Mouse (Mus musculus) left cerebral cortex, adult 8-10 months (tissue): ENCODE measurements at regions not wholly inside any gene's neighbourhood (a gene's known extent, or its start where the extent isn't known, plus 50 kb on each side); places are given as distances from the start of the nearest gene placed in this dataset.

Experiments
- DNase-seq, 2 experiments: peaks; one replicate each; pipeline ENCODE4 v3.0.0; 2022; ENCODE audit warnings: low spot score in 2 of 2

- peak in 1 of 2 experiments; percentile 4 for DNase-seq
These were observed 148.4 kb upstream of the Ube3a start for GRCm38 (mm10) chr7:59080109-59080508.
